Mouse (Mus musculus) hindlimb bud, embryonic 11.5 days (tissue): Measurements from ENCODE around the gene Ybx1.
A peak's percentile ranks its signal among the peaks of the same experiment; 100 is the strongest.

ENCODE experiments used
- DNase-seq: peaks from one replicate; pipeline ENCODE4 v3.0.0-alpha.2; 2012; ENCODE audit warnings: low read depth, low spot score; ENCODE audit errors: extremely low spot score

The Ybx1 gene

GRCm38 (mm10) chr4:119238661-119239060 lies 55.7 kb downstream of the Ybx1 start:
- no peak for DNase-seq

- DNase-seq: no peak
Observed at GRCm38 (mm10) chr4:119234348-119234747, 60.1 kb downstream of the Ybx1 start.

GRCm38 (mm10) chr4:119233256-119233901 lies 61.0 kb downstream of the Ybx1 start:
- peak; percentile 33 for DNase-seq

DNA sequence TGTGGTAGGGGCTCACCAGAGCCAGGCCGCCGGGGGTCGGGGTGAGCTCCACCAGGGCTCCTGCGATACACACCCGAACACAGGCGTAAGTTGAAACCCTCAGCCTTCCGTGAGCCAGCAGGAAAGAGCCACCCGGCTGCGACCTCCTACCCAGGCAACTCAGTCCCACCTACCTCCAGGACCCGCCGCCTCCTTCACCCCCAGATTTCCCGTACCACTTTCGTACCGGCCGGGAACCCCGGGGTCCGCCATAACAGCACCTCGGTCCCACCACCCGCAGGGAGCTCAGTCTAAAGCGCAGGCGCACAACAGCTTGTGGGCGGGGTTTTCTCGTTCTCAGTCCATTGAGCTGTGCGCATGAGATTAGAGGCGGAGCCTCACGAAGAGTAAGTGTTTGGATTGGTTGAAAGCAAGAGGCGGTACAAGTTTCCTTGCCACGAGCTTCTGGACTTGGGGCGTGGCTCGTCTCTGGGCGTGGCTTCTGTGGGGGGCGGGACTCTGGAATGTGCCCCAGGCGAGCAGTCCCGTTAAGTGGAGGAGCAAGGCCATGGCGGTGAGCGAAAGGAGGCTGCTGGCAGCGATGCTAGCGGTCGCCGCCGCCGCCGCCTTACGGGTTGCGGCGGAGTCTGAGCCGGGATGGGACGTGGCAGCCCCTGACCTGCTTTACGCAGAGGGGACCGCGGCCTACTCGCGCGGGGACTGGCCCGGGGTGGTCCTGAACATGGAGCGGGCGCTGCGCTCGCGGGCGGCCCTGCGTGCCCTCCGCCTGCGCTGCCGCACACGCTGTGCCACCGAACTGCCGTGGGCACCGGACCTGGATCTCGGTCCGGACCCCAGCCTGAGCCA lies 61.8 kb downstream of the Ybx1 start, which contains the start of the genes AU022252 and P3h1:
Gene AU022252, minus strand, starts transcription at position 303 of the 846 bp plus-strand sequence.
Gene P3h1, plus strand, starts transcription at position 506 of the 846 bp plus-strand sequence.
- peak; percentile 99 for DNase-seq
